Mouse (Mus musculus): Measurements from ENCODE around the gene Tacstd2.
A peak's percentile ranks its signal among the peaks of the same experiment; 100 is the strongest.
"Not testable (repeated sequence)": the region's sequence is repeated elsewhere in the genome, so short reads cannot be mapped to it uniquely, and the experiment has no call there.

Gene Tacstd2

GRCm38 (mm10) chr6:67535777-67536054 lies at the start of gene Tacstd2:
Gene Tacstd2, minus strand, starts transcription at chr6:67535796.
- peak; percentile 22 to 63 for DNase-seq

GRCm38 (mm10) chr6:67566270-67566669 lies 30.7 kb upstream of the Tacstd2 start:
- no peak for DNase-seq

DNA sequence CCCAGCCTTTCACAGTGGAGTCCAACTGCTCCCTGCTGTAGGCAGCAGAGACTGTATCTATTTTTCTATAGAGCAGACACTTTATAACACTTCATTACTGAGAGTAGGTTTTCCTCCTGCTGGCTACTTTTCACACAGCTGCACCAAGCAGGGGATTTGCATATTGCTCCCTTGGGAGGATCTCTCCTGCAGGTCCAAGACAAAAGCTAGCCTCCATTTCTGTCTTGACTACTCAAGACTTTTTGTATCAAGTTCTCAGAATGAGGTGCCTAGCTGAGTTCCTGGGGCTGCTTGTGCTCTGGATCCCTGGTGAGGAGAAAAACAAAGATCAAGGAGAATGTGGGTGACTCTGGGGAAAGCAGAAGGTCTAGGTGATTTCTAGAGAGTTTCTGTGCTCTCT lies 19.8 kb upstream of the Tacstd2 start:
- DNase-seq: no peak

DNA sequence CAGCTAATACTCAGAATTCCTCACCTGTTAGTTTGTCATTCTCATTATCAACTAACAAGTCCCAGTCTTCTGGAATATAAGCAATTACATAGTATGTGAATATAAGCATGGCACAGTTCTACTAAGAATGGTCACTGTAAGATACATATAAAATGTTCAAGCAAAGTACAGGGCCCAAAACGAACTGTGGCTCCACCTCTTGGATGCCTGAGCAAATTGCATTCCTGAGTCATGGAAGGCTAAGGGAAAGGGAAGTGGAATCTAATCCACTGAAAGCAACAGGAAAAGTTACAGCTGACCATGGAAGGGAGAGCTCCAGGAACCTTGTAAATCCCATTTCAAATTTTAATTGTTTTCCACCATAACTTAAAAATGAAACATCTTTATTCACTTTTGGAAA lies 14.0 kb upstream of the Tacstd2 start:
- DNase-seq: no peak

DNA sequence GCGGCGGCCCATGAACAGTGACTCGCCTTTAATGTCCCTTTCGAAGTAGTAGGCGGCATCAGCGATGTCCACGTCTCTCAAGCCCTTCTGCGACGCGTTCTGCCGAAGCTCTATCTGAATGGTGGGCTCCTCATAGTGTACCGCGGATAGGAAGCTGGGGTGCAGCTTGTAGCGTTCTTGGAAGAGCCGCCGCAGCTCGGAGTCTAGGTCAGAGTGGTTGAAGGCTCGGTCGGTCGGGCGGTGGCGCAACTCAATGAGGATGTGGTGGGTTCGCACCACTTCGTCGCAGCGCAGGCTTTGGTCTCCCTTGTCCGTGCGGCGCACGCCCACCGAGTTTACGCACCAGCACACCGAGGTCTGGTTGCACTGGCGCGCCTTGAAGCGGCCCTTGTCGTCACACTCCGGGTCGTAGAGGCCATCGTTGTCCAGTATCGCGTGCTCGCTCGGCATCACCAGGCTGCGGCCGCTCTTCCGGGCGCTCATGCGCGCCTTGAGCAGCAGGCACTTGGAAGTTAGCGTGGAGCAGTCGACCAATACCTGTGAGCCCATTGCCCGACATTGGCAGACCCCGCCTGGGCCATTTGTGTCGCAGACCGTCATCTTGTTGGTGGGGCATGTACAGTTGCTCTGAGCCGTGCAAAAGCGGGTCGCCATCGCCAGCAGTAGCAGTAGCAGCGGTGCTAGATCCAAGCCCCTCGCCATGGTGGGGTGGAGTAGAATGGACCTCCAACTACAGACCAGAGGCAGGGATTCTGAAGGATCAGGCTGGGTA lies 405 bp downstream of the Tacstd2 start:
- peak; percentile 25 to 53 for DNase-seq

GRCm38 (mm10) chr6:67534191-67535004 lies 1.2 kb downstream of the Tacstd2 start:
- DNase-seq: no peak

DNA sequence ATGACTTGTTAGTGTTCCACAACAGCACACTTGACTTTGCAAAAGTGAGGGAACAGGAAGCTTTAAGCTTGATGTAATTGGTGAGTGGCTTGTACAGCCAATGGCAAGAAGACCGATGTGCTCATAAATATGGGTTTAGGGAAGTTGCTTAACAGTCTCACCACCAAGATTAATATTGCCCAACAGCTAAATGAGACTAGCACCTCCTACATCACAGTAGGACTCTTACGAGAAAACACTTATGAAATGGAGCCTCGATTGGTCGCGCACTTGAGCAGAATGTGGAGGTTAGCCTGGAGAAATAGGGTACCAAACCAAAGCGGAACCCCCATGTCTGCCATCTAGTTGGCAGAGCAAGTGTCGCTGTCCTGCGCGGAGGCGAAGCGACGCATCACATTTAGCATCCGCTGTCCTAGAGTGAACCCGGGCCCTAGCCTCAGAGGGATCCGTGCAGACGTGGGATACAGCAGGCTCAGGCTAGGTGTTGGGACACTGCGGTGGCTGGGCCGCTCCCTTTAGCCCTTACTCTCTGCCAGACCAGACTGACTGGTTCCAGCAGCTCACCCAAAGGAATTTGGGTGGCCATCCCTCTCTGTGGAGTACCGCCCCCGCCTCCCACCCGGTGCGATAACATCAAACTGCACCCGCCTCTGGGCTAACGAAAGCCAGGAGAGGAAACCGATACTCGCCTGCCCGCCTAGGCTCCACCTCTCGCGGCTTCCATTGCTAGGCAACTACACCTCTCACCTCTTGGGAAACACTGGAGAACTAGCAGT lies 2.7 kb downstream of the Tacstd2 start:
- peak; percentile 59 to 87 for DNase-seq

DNA sequence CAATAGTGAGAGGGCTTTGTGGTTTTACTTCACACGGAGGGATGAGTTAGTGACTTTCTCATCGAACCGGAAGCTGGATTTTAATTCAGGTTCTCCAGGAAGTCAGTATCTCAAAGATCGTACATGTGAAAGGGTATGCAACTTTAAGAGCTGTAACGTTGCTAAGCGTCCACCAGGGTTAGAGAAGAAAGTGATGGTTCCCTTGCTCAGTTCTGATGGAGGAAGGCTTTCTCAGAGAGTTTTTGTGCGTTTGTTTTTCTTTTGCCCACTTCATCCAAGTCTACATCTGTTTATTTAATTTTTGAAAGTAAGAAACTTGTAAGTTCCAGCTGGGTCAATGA lies 3.8 kb downstream of the Tacstd2 start:
- no peak for DNase-seq

DNA sequence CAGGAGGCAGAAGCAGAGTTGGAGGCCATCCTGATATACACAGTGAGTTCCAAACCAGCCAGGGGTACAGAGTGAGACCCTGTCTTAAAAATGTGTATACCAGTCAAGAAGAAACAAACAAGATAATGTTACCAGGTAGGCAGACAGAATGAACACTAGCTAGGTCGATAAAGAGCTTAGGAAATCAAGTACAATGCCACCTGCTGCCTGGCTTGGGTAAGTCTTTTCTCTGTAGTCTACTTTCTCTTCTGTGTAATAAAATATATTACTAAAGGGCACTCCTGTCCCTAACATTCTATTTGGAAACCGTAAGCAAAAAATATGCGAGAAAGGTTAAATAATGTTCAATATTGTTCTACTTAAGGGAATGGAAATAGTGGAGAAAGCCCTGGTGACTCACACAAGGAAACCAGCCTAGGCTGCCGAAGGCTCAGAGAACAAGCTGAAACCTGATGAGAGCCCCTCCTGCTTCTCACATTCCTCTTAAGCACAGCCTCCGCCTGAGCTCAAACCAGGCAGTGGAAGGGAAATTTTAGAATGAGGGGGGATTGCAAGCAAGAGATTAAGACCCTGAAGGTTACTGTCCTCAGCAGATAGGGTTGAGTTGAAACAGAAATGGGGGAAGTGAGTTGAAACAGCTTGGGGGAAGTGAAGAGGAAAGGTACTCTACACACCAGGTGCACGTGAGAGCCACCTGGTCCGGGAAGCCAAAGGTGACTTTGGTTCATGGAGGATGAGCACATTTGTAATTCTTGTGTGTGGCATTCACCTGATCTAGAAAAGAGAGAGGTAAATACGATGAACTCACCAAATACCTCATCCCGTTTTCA lies 4.4 kb downstream of the Tacstd2 start:
- DNase-seq: peak; percentile 50 to 62

- DNase-seq: no peak
These were observed 9.2 kb downstream of the Tacstd2 start for GRCm38 (mm10) chr6:67526356-67526755.

DNA sequence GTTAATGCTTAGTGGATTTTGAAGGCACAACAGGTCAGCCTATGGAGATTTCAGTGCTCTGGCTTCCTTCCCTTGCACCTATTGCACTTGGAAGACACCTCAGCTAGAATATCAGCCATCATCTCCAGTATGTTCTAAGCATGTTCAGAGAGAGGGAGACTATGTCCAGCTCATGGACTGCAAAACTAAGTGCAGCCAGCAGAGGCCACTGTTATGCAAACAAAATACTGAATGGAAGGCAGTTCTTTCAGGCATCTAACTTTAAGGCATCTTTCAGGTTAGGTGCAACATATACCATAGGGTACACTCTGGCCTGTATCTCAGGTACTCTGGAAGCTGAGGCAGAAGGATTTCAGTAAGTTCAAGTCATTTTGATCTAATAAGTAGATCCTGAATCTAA lies 24.8 kb downstream of the Tacstd2 start:
- peak; percentile 43 to 69 for DNase-seq

DNA sequence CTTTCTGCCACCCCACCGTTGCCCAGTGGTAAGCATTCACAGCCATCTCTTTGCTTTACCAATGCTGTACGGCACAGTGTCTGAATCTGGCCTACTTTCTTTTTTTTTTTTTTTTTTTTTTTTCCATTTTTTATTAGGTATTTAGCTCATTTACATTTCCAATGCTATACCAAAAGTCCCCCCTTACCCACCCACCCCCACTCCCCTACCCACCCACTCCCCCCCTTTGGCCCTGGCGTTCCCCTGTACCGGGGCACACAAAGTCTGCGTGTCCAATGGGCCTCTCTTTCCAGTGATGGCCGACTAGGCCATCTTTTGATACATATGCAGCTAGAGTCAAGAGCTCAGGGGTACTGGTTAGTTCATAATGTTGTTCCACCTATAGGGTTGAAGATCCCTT lies 33.7 kb downstream of the Tacstd2 start:
- DNase-seq: not testable (repeated sequence)

GRCm38 (mm10) chr6:67491755-67492154 lies 43.8 kb downstream of the Tacstd2 start, which contains the start of gene Il23r:
Gene Il23r, minus strand, starts transcription at chr6:67491855.
- DNase-seq: no peak
